Mouse (Mus musculus) MEL (cell line): ENCODE results near the gene Amz1. TPM values are rescaled to one million over a fixed set of nuclear protein-coding genes. Genes with fewer than 3 reads are reported as not detected.

ENCODE experiments used
- DNase-seq: peaks from one replicate; pipeline ENCODE4 v3.0.0; 2011; ENCODE audit warnings: low read depth, low spot score
- H3K27ac ChIP-seq: 2 replicates; pipeline ENCODE4 v1.5.1; 2012; ENCODE audit warnings: low read depth, mild to moderate bottlenecking, control low read depth, low read length, moderate library complexity; ENCODE audit not compliant: control insufficient read depth
- H3K27me3 ChIP-seq, 2 experiments: fragments of 150-350 bp in 1 of 2; sonication (generic) in 1 of 2; 2 replicates each; pipeline ENCODE4 v1.6.1; 2012; ENCODE audit warnings: low read length in 2 of 2, mild to moderate bottlenecking in 2 of 2, improper control_type of control experiment in 1 of 2, moderate library complexity in 1 of 2; ENCODE audit not compliant: insufficient read depth in 2 of 2, control insufficient read depth in 1 of 2
- H3K36me3 ChIP-seq, 2 experiments: 2 replicates each; pipeline ENCODE4 v1.6.1; 2012 to 2014; ENCODE audit warnings: low read length in 2 of 2, improper control_type of control experiment in 1 of 2, inconsistent platforms in 1 of 2, mild to moderate bottlenecking in 1 of 2; ENCODE audit not compliant: insufficient read depth in 2 of 2, control insufficient read depth in 1 of 2
- H3K4me1 ChIP-seq, 2 experiments: fragments of 150-350 bp in 1 of 2; sonication (generic) in 1 of 2; 2 replicates each; pipeline ENCODE4 v1.6.1; 2012; ENCODE audit warnings: low read length in 2 of 2, improper control_type of control experiment in 1 of 2, mild to moderate bottlenecking in 1 of 2; ENCODE audit not compliant: insufficient read depth in 2 of 2, control insufficient read depth in 1 of 2
- H3K4me3 ChIP-seq, 2 experiments: fragments of 150-350 bp in 1 of 2; sonication (generic) in 1 of 2; 2 replicates each; pipeline ENCODE4 v1.5.1; 2012; ENCODE audit warnings: low read depth in 2 of 2, low read length in 2 of 2, mild to moderate bottlenecking in 2 of 2, moderate library complexity in 2 of 2, control low read depth in 1 of 2, improper control_type of control experiment in 1 of 2; ENCODE audit not compliant: control insufficient read depth in 1 of 2, insufficient read depth in 1 of 2
- H3K79me2 ChIP-seq: 2 replicates; pipeline ENCODE4 v1.6.1; 2012; ENCODE audit warnings: mild to moderate bottlenecking, low read length, moderate library complexity; ENCODE audit not compliant: control insufficient read depth, poor library complexity, insufficient read depth
- H3K9ac ChIP-seq: 2 replicates; pipeline ENCODE4 v1.6.1; 2012; ENCODE audit warnings: low read depth, mild to moderate bottlenecking, control low read depth, low read length, moderate library complexity; ENCODE audit not compliant: control insufficient read depth, poor library complexity, severe bottlenecking
- H3K9me3 ChIP-seq: fragments of 150-350 bp; sonication (generic); replicated peaks from 2 replicates; pipeline ENCODE4 v1.6.1; 2012; ENCODE audit warnings: mild to moderate bottlenecking, low read length, improper control_type of control experiment, moderate library complexity; ENCODE audit not compliant: insufficient read depth
- BHLHE40 ChIP-seq: IDR thresholded peaks from 2 replicates; pipeline ENCODE4 v1.6.1; 2012; ENCODE audit warnings: low read depth, mild to moderate bottlenecking, inconsistent platforms, low read length, improper control_type of control experiment, borderline replicate concordance
- CHD2 ChIP-seq: IDR thresholded peaks from 2 replicates; pipeline ENCODE4 v1.6.1; 2011; ENCODE audit warnings: low read length, improper control_type of control experiment
- CTCF ChIP-seq, 3 experiments: IDR thresholded peaks in 2 of 3; conservative IDR thresholded peaks in 1 of 3; 2 replicates each; pipeline ENCODE4 v1.5.1; 2011 to 2012; ENCODE audit warnings: low read length in 3 of 3, low read depth in 2 of 3, mild to moderate bottlenecking in 2 of 3, improper control_type of control experiment in 1 of 3, inconsistent platforms in 1 of 3, mixed read lengths in 1 of 3, moderate library complexity in 1 of 3; ENCODE audit not compliant: control insufficient read depth in 1 of 3, insufficient read depth in 1 of 3, poor library complexity in 1 of 3, severe bottlenecking in 1 of 3
- E2F4 ChIP-seq: IDR thresholded peaks from 2 replicates; pipeline ENCODE4 v1.6.1; 2011; ENCODE audit warnings: low read depth, low read length, improper control_type of control experiment, borderline replicate concordance
- EP300 ChIP-seq, 2 experiments: IDR thresholded peaks; 2 replicates each; pipeline ENCODE4 v1.6.1; 2011; ENCODE audit warnings: improper control_type of control experiment in 2 of 2, low read length in 2 of 2, low read depth in 1 of 2, mild to moderate bottlenecking in 1 of 2
- ETS1 ChIP-seq: IDR thresholded peaks from 2 replicates; pipeline ENCODE4 v1.6.1; 2012; ENCODE audit warnings: low read depth, mild to moderate bottlenecking, inconsistent platforms, low read length, improper control_type of control experiment, moderate library complexity
- KAT2A ChIP-seq: conservative IDR thresholded peaks from 2 replicates; pipeline ENCODE4 v1.6.1; 2012; ENCODE audit warnings: low read depth, low read length, improper control_type of control experiment, inconsistent platforms
- MAFK ChIP-seq: IDR thresholded peaks from 2 replicates; pipeline ENCODE4 v1.6.1; 2011; ENCODE audit warnings: low read depth, mild to moderate bottlenecking, low read length, improper control_type of control experiment, borderline replicate concordance
- MEF2A ChIP-seq: IDR thresholded peaks from 2 replicates; pipeline ENCODE4 v1.6.1; 2014; ENCODE audit warnings: low read depth, mild to moderate bottlenecking, inconsistent platforms, low read length, improper control_type of control experiment; ENCODE audit not compliant: poor library complexity, insufficient replicate concordance, severe bottlenecking; ENCODE audit errors: extremely low read depth
- NELFE ChIP-seq: IDR thresholded peaks from 2 replicates; pipeline ENCODE4 v1.6.1; 2011; ENCODE audit warnings: low read depth, low read length, improper control_type of control experiment
- NRF1 ChIP-seq: IDR thresholded peaks from 2 replicates; pipeline ENCODE4 v1.6.1; 2014; ENCODE audit warnings: low read depth, mild to moderate bottlenecking, inconsistent platforms, low read length, improper control_type of control experiment, moderate library complexity; ENCODE audit not compliant: poor library complexity, insufficient read depth, severe bottlenecking
- POLR2A ChIP-seq, 2 experiments: IDR thresholded peaks; 2 replicates each; pipeline ENCODE4 v1.6.1; 2011 to 2012; ENCODE audit warnings: low read length in 2 of 2, mild to moderate bottlenecking in 2 of 2, control low read depth in 1 of 2, improper control_type of control experiment in 1 of 2, low read depth in 1 of 2, moderate library complexity in 1 of 2; ENCODE audit not compliant: control insufficient read depth in 1 of 2, insufficient read depth in 1 of 2, poor library complexity in 1 of 2
- POLR2AphosphoS2 ChIP-seq: IDR thresholded peaks from 2 replicates; pipeline ENCODE4 v1.6.1; 2011; ENCODE audit warnings: low read length, improper control_type of control experiment
- RAD21 ChIP-seq: IDR thresholded peaks from 2 replicates; pipeline ENCODE4 v1.6.1; 2011; ENCODE audit warnings: mild to moderate bottlenecking, low read depth, low read length, improper control_type of control experiment
- RCOR1 ChIP-seq: IDR thresholded peaks from 2 replicates; pipeline ENCODE4 v1.6.1; 2012; ENCODE audit warnings: low read depth, mild to moderate bottlenecking, inconsistent platforms, low read length, improper control_type of control experiment
- SIN3A ChIP-seq: IDR thresholded peaks from 2 replicates; pipeline ENCODE4 v1.6.1; 2012; ENCODE audit warnings: low read length, improper control_type of control experiment, inconsistent platforms
- SMC3 ChIP-seq: IDR thresholded peaks from 2 replicates; pipeline ENCODE4 v1.6.1; 2011; ENCODE audit warnings: low read depth, low read length, improper control_type of control experiment
- UBTF ChIP-seq: IDR thresholded peaks from 2 replicates; pipeline ENCODE4 v1.6.1; 2012; ENCODE audit warnings: low read depth, mild to moderate bottlenecking, inconsistent platforms, low read length, improper control_type of control experiment, moderate library complexity, borderline replicate concordance; ENCODE audit not compliant: insufficient read depth
- ZKSCAN1 ChIP-seq: IDR thresholded peaks from 2 replicates; pipeline ENCODE4 v1.6.1; 2012; ENCODE audit warnings: low read depth, mild to moderate bottlenecking, inconsistent platforms, low read length, improper control_type of control experiment, moderate library complexity
- ZMIZ1 ChIP-seq: IDR thresholded peaks from 2 replicates; pipeline ENCODE4 v1.6.1; 2012; ENCODE audit warnings: low read depth, mild to moderate bottlenecking, inconsistent platforms, low read length, improper control_type of control experiment, moderate library complexity
- polyA plus RNA-seq, 2 experiments: library from polyadenylated mRNA; stranded (reverse) in 1 of 2; unstranded in 1 of 2; fragments of >175 nt in 1 of 2; fragments of >200 nt in 1 of 2; gene quantifications; 2 replicates each; pipeline versions ENCODE4 v1.2.1 to v1.2.4; 2012; ENCODE audit warnings: low replicate concordance in 2 of 2, low read depth in 1 of 2; ENCODE audit not compliant: insufficient read length in 2 of 2, insufficient read depth in 1 of 2, missing spikeins in 1 of 2
- total RNA-seq: library from RNA; depleted of rRNA; stranded (reverse); fragments of 300-350 nt; gene quantifications from 2 replicates; pipeline ENCODE4 v1.2.3, GENCODE M21; 2012

Gene Amz1
- total and polyA plus RNA-seq, 3 experiments = 0.68 to 1.7 TPM; not detected in 1

- TF ChIP-seq ZMIZ1 (no peak), CHD2 (peak; percentile 31; the same call in 1 of the 2 replicates), RCOR1 (peak; percentile 62), POLR2AphosphoS2 (peak; percentile 54; the same call in 1 of the 2 replicates), MEF2A (no peak), KAT2A (peak; percentile 30; the same call in 1 of the 2 replicates), BHLHE40 (peak; percentile 38; the same call in 1 of the 2 replicates), POLR2A (IDR thresholded peaks at IDR 0.05; ENCODE audit: control insufficient read depth in 1 of 2, insufficient read depth in 1 of 2, low read depth in 1 of 2, low read length in 2 of 2, poor library complexity in 1 of 2) (peak in 1 of 2 experiments; percentile 46; a peak in 1 of 4 replicates)
Observed at GRCm38 (mm10) chr5:140795176-140795575, 71.2 kb downstream of the Amz1 start (continued).

DNA sequence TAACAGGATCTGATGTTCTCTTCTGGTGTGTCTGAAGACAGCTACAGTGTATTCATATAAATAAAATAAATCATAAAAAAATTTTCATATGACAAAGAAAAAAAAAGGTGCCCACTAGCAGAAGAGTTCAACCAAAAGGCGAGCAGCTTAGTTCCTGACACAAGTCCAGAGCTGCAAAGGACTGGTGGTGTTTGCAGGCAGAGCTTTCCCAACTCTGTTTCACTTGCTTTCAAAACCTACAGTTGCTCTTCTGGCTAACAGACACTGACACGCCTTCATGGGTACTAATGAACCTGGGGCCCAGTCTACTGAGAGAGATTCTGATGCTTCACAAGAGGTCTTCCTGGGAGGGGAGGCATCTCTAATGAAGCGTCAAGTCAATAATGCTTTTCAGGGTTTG lies 72.1 kb downstream of the Amz1 start:
- H3K9ac ChIP-seq = no peak overlapping the region
- no peaks in the 10 kb centered on the region for H3K9me3 ChIP-seq
- no peak for TF ChIP-seq MAFK
- TF ChIP-seq ZKSCAN1 = no peak
- TF ChIP-seq CTCF (IDR thresholded peaks at IDR 0.05 in 2 of 3, conservative IDR thresholded peaks at IDR 0.05 in 1 of 3; ENCODE audit: control insufficient read depth in 1 of 3, insufficient read depth in 1 of 3, low read depth in 2 of 3, low read length in 3 of 3, poor library complexity in 1 of 3, severe bottlenecking in 1 of 3) = no peak
- no peak for TF ChIP-seq EP300 (IDR thresholded peaks at IDR 0.05; ENCODE audit: low read depth in 1 of 2, low read length in 2 of 2)
- TF ChIP-seq SIN3A = no peak
- no peak for TF ChIP-seq E2F4
- TF ChIP-seq ETS1 = no peak
- no peak for TF ChIP-seq NELFE
- TF ChIP-seq RCOR1 = no peak
- TF ChIP-seq SMC3 = no peak
- no peak for TF ChIP-seq RAD21
- TF ChIP-seq UBTF = no peak
- TF ChIP-seq NRF1 = no peak
- no peak for TF ChIP-seq POLR2A (IDR thresholded peaks at IDR 0.05; ENCODE audit: control insufficient read depth in 1 of 2, insufficient read depth in 1 of 2, low read depth in 1 of 2, low read length in 2 of 2, poor library complexity in 1 of 2)
- TF ChIP-seq KAT2A = no peak
- TF ChIP-seq, all 39 proteins: peak for 0
- Histone ChIP-seq H3K79me2 (no peaks in the 10 kb centered on the region; the same call in 1 of the 2 replicates), H3K36me3 (peaks cover 0 to 38% of the 10 kb centered on the region in 2 experiments; a peak in 2 of 4 replicates), H3K4me3 (no peak overlapping the region), H3K27ac (peak overlapping the region; percentile 64; the same call in 1 of the 2 replicates), H3K27me3 (no peaks in the 10 kb centered on the region), H3K4me1 (peaks cover 34 to 37% of the 10 kb centered on the region in 2 experiments)
- DNase-seq = no peak
